Mouse (Mus musculus): ENCODE measurements around the gene Dhrs7c. TPM values are rescaled to one million over a fixed set of nuclear protein-coding genes. Genes with fewer than 3 reads are reported as not detected.

Dhrs7c gene
- total RNA-seq, 1 experiment = not detected

DNA sequence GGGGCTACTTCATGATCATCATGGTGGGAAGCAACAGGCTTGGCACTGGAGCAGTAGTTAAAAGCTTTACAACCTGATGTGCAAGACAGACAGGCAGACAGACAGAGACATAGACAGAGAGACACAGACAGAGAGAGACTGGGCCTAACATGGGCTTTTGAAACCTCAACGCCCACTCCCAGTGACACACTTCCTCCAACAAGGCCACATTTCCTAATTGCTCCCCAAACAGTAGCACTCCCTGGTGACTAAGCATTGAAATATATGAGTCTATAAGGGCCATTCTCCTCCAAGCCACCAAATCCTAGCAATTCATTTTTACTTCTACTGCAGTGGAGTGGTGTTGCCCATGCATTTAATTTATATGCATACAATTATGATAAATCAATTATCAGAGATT lies 41.8 kb downstream of the Dhrs7c start:
- no peak overlapping the region for H3K9ac ChIP-seq (ENCODE audit: insufficient read depth, low read depth, low read length, poor library complexity, severe bottlenecking)
- in situ Hi-C loops (cut with MboI; ENCODE audit: low sequenced_read_pairs in 2 of 2, unreplicated experiment in 2 of 2) = no loop called here

DNA sequence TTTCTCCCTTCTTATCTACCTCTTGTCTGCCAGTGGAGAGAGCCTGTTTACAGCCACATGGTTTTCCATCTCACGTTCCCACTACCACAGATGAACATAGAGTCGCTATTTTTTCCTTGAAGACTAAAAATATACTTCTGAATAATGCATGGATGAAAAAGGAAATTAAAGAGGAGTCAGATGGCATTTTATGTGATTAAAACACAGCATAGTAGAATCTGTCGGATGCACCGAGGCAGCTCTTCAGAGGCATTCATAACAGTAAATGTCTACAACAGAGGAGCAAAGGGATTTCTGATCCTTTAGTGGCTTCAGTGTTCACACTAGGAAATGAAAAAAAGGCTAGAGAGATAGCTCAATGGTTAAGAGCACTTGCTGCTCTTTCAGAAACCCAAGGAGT lies 47.2 kb downstream of the Dhrs7c start:
- in situ Hi-C loops (cut with MboI; ENCODE audit: low sequenced_read_pairs in 2 of 2, unreplicated experiment in 2 of 2) = no loop called here
- no peak overlapping the region for H3K27ac ChIP-seq (ENCODE audit: insufficient read depth, low read depth, low read length, poor library complexity, severe bottlenecking)
- DNase-seq (ENCODE audit: low read depth, low spot score) = no peak
- no peak overlapping the region for H3K4me3 ChIP-seq (ENCODE audit: insufficient read depth in 1 of 2, low read depth in 1 of 2, low read length in 2 of 2, poor library complexity in 1 of 2, severe bottlenecking in 1 of 2)
- H3K9me3 ChIP-seq (ENCODE audit: control insufficient read depth, insufficient read depth, low read depth, low read length) = no peaks in the 10 kb centered on the region
- no peak for TF ChIP-seq ZNF384 (IDR thresholded peaks at IDR 0.05; ENCODE audit: low read depth, low read length)
- no peak for TF ChIP-seq ZC3H11A (IDR thresholded peaks at IDR 0.05; ENCODE audit: borderline replicate concordance, low read depth, low read length)
- TF ChIP-seq MAFK (IDR thresholded peaks at IDR 0.05; ENCODE audit: insufficient read depth, low read depth, low read length) = no peak
- TF ChIP-seq HCFC1 (IDR thresholded peaks at IDR 0.05; ENCODE audit: borderline replicate concordance, insufficient read depth, low read length) = no peak
- TF ChIP-seq CHD2 (IDR thresholded peaks at IDR 0.05; ENCODE audit: low read depth, low read length) = no peak
- no peak overlapping the region for H3K9ac ChIP-seq (ENCODE audit: insufficient read depth, low read depth, low read length, poor library complexity, severe bottlenecking)
- no peaks in the 10 kb centered on the region for H3K4me1 ChIP-seq (ENCODE audit: control insufficient read depth in 2 of 2, insufficient read depth in 2 of 2, low read length in 2 of 2, poor library complexity in 1 of 2)
- H3K36me3 ChIP-seq (ENCODE audit: control insufficient read depth, insufficient read depth, low read length, poor library complexity, severe bottlenecking) = no peaks in the 10 kb centered on the region

More for the DNA sequence above, 41.8 kb downstream of the Dhrs7c start:
- no peak overlapping the region for H3K4me3 ChIP-seq (ENCODE audit: insufficient read depth in 1 of 2, low read depth in 1 of 2, low read length in 2 of 2, poor library complexity in 1 of 2, severe bottlenecking in 1 of 2)
- DNase-seq (ENCODE audit: low read depth, low spot score) = no peak
- H3K9me3 ChIP-seq (ENCODE audit: control insufficient read depth, insufficient read depth, low read depth, low read length) = no peaks in the 10 kb centered on the region
- no peaks in the 10 kb centered on the region for H3K36me3 ChIP-seq (ENCODE audit: control insufficient read depth, insufficient read depth, low read length, poor library complexity, severe bottlenecking)
- TF ChIP-seq HCFC1 (IDR thresholded peaks at IDR 0.05; ENCODE audit: borderline replicate concordance, insufficient read depth, low read length) = no peak
- no peak for TF ChIP-seq ZNF384 (IDR thresholded peaks at IDR 0.05; ENCODE audit: low read depth, low read length)
- no peak for TF ChIP-seq MAFK (IDR thresholded peaks at IDR 0.05; ENCODE audit: insufficient read depth, low read depth, low read length)
- TF ChIP-seq ZC3H11A (IDR thresholded peaks at IDR 0.05; ENCODE audit: borderline replicate concordance, low read depth, low read length) = no peak
- no peak for TF ChIP-seq CHD2 (IDR thresholded peaks at IDR 0.05; ENCODE audit: low read depth, low read length)
- H3K4me1 ChIP-seq (ENCODE audit: control insufficient read depth in 2 of 2, insufficient read depth in 2 of 2, low read length in 2 of 2, poor library complexity in 1 of 2) = no peaks in the 10 kb centered on the region
- H3K27ac ChIP-seq (ENCODE audit: insufficient read depth, low read depth, low read length, poor library complexity, severe bottlenecking) = no peak overlapping the region

DNA sequence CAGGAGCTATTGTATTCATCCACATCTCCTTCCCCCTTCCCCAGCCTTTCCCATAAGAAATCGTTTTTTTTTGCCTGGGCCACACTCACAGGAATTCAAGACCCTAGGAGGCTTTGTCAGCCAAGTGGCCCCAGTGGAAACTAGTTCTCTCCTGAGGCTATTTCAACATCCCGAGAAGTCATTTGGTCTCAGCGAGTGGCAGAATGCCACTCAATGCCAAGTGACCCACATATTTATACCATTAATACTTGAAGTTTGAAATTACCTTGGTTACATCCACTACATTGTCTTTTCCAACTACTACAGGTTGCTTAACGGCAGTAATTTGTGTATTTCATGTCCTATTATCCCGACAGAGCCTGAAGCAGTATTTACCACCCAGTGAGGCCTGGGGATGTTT lies 53.8 kb downstream of the Dhrs7c start:
- no peak for TF ChIP-seq CHD2 (IDR thresholded peaks at IDR 0.05; ENCODE audit: low read depth, low read length)
- TF ChIP-seq HCFC1 (IDR thresholded peaks at IDR 0.05; ENCODE audit: borderline replicate concordance, insufficient read depth, low read length) = no peak
- TF ChIP-seq ZC3H11A (IDR thresholded peaks at IDR 0.05; ENCODE audit: borderline replicate concordance, low read depth, low read length) = no peak
- no peak for TF ChIP-seq MAFK (IDR thresholded peaks at IDR 0.05; ENCODE audit: insufficient read depth, low read depth, low read length)
- no peak overlapping the region for H3K27ac ChIP-seq (ENCODE audit: insufficient read depth, low read depth, low read length, poor library complexity, severe bottlenecking)
- peaks cover 3% of the 10 kb centered on the region; the same call in 1 of the 2 replicates for H3K36me3 ChIP-seq (ENCODE audit: control insufficient read depth, insufficient read depth, low read length, poor library complexity, severe bottlenecking)
- in situ Hi-C loops (cut with MboI; ENCODE audit: low sequenced_read_pairs in 2 of 2, unreplicated experiment in 2 of 2) = no loop called here
- H3K4me3 ChIP-seq (ENCODE audit: insufficient read depth in 1 of 2, low read depth in 1 of 2, low read length in 2 of 2, poor library complexity in 1 of 2, severe bottlenecking in 1 of 2) = no peak overlapping the region
- no peaks in the 10 kb centered on the region for H3K4me1 ChIP-seq (ENCODE audit: control insufficient read depth in 2 of 2, insufficient read depth in 2 of 2, low read length in 2 of 2, poor library complexity in 1 of 2)
- no peak for DNase-seq (ENCODE audit: low read depth, low spot score)
- H3K9me3 ChIP-seq (ENCODE audit: control insufficient read depth, insufficient read depth, low read depth, low read length) = no peaks in the 10 kb centered on the region
- no peak overlapping the region for H3K9ac ChIP-seq (ENCODE audit: insufficient read depth, low read depth, low read length, poor library complexity, severe bottlenecking)

DNA sequence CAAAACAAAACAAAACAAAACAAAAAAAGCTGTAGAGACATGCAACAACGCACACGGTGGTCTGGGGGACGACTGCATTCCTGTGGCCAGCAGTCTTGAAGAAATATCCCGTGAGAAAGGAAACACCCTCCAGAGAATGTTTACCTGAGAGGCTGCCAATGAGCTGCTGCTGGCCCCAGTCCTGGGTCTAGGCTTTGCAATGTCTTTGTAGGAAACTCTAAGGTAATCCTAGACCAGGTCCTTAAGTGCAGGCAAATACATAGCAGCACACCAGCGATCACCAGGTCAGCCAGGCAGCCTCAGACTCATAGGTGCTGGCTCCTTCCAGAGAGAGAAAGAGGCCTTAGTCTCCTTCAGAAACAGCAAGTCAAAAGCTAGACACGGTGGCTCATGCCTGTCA lies 56.0 kb downstream of the Dhrs7c start:
- H3K36me3 ChIP-seq (ENCODE audit: control insufficient read depth, insufficient read depth, low read length, poor library complexity, severe bottlenecking) = peaks cover 3% of the 10 kb centered on the region; the same call in 1 of the 2 replicates
- no peak overlapping the region for H3K27ac ChIP-seq (ENCODE audit: insufficient read depth, low read depth, low read length, poor library complexity, severe bottlenecking)
- H3K9ac ChIP-seq (ENCODE audit: insufficient read depth, low read depth, low read length, poor library complexity, severe bottlenecking) = no peak overlapping the region
- no peaks in the 10 kb centered on the region for H3K9me3 ChIP-seq (ENCODE audit: control insufficient read depth, insufficient read depth, low read depth, low read length)
- no peak for TF ChIP-seq ZNF384 (IDR thresholded peaks at IDR 0.05; ENCODE audit: low read depth, low read length)
- no peak for TF ChIP-seq HCFC1 (IDR thresholded peaks at IDR 0.05; ENCODE audit: borderline replicate concordance, insufficient read depth, low read length)
- in situ Hi-C loops (cut with MboI; ENCODE audit: low sequenced_read_pairs in 2 of 2, unreplicated experiment in 2 of 2) = no loop called here
- H3K4me3 ChIP-seq (ENCODE audit: insufficient read depth in 1 of 2, low read depth in 1 of 2, low read length in 2 of 2, poor library complexity in 1 of 2, severe bottlenecking in 1 of 2) = no peak overlapping the region
- H3K4me1 ChIP-seq (ENCODE audit: control insufficient read depth in 2 of 2, insufficient read depth in 2 of 2, low read length in 2 of 2, poor library complexity in 1 of 2) = no peaks in the 10 kb centered on the region
- DNase-seq (ENCODE audit: low read depth, low spot score) = no peak

DNA sequence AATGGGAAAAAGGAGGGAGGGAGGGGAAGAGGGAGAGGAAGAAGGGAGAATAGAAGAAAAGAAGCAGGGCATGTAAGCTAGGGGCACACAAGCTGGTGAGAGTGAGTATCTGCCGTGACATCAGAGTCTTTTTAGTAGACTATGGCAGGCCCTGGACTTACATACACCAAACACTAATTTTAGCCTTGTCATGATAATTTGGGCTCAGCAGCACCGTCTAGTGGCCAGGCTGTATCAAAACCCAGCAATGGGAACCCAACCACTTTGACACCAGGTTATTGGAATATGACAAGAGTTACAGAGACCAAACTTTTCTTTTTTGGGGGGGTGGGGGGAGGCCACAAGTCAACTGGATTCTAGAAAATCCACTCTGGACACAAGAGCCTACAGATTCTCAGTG lies 57.0 kb downstream of the Dhrs7c start:
- Histone ChIP-seq H3K27ac (ENCODE audit: insufficient read depth, low read depth, low read length, poor library complexity, severe bottlenecking) (no peak overlapping the region), H3K9ac (ENCODE audit: insufficient read depth, low read depth, low read length, poor library complexity, severe bottlenecking) (no peak overlapping the region), H3K4me3 (ENCODE audit: insufficient read depth in 1 of 2, low read depth in 1 of 2, low read length in 2 of 2, poor library complexity in 1 of 2, severe bottlenecking in 1 of 2) (no peak overlapping the region), H3K9me3 (ENCODE audit: control insufficient read depth, insufficient read depth, low read depth, low read length) (no peaks in the 10 kb centered on the region), H3K4me1 (ENCODE audit: control insufficient read depth in 2 of 2, insufficient read depth in 2 of 2, low read length in 2 of 2, poor library complexity in 1 of 2) (no peaks in the 10 kb centered on the region), H3K36me3 (ENCODE audit: control insufficient read depth, insufficient read depth, low read length, poor library complexity, severe bottlenecking) (peaks cover 6% of the 10 kb centered on the region; the same call in 1 of the 2 replicates)
- in situ Hi-C loops (cut with MboI; ENCODE audit: low sequenced_read_pairs in 2 of 2, unreplicated experiment in 2 of 2) = no loop called here
- DNase-seq (ENCODE audit: low read depth, low spot score) = peak; percentile 29
- peak; percentile 97 for TF ChIP-seq MAFK (IDR thresholded peaks at IDR 0.05; ENCODE audit: insufficient read depth, low read depth, low read length)
- no peak for TF ChIP-seq HCFC1 (IDR thresholded peaks at IDR 0.05; ENCODE audit: borderline replicate concordance, insufficient read depth, low read length)
- TF ChIP-seq ZC3H11A (IDR thresholded peaks at IDR 0.05; ENCODE audit: borderline replicate concordance, low read depth, low read length) = no peak
